Mouse (Mus musculus) embryonic facial prominence, embryonic 14.5 days (tissue): ENCODE data around the gene Cfap61. TPM values are rescaled to one million over a fixed set of nuclear protein-coding genes. Genes with fewer than 3 reads are reported as not detected.

Experiments used
- ATAC-seq: fragments of 200-750 bp; cut with Nextera tagmentation; 2 replicates; pipeline ENCODE4 v1.8.0; 2017; ENCODE audit warnings: low read depth, moderate number of reproducible peaks, moderate TSS enrichment
- DNase-seq: peaks from one replicate; pipeline ENCODE4 v3.0.0-alpha.2; 2015; ENCODE audit warnings: low spot score
- H3K27ac ChIP-seq: fragments of 300-500 bp; sonication (generic); replicated peaks from 2 replicates; pipeline ENCODE4 v1.5.1; 2014; ENCODE audit warnings: low read depth, mild to moderate bottlenecking, low read length, moderate library complexity
- H3K27me3 ChIP-seq: fragments of 300-500 bp; sonication (generic); replicated peaks from 2 replicates; pipeline ENCODE4 v1.6.1; 2014; ENCODE audit warnings: low read length; ENCODE audit not compliant: control insufficient read depth, insufficient read depth
- H3K36me3 ChIP-seq: fragments of 300-500 bp; sonication (generic); 2 replicates; pipeline ENCODE4 v1.6.1; 2014; ENCODE audit warnings: low read length, mixed read lengths; ENCODE audit not compliant: control insufficient read depth, insufficient read depth
- H3K4me1 ChIP-seq: fragments of 300-500 bp; sonication (generic); 2 replicates; pipeline ENCODE4 v1.6.1; 2014; ENCODE audit warnings: antibody characterized with exemption, low read length; ENCODE audit not compliant: control insufficient read depth, insufficient read depth
- H3K4me2 ChIP-seq: fragments of 300-500 bp; sonication (generic); 2 replicates; pipeline ENCODE4 v1.6.1; 2014; ENCODE audit warnings: low read depth, mild to moderate bottlenecking, low read length, moderate library complexity, mixed read lengths
- H3K4me3 ChIP-seq: fragments of 300-500 bp; sonication (generic); 2 replicates; pipeline ENCODE4 v1.5.1; 2014; ENCODE audit warnings: low read depth, mild to moderate bottlenecking, low read length
- H3K9ac ChIP-seq: fragments of 300-500 bp; sonication (generic); 2 replicates; pipeline ENCODE4 v1.6.1; 2014; ENCODE audit warnings: low read depth, mild to moderate bottlenecking, low read length, moderate library complexity, mixed read lengths
- H3K9me3 ChIP-seq: fragments of 300-500 bp; sonication (generic); 2 replicates; pipeline ENCODE4 v1.6.1; 2016; ENCODE audit warnings: low read length; ENCODE audit not compliant: control insufficient read depth
- WGBS: fragments of 180-500 bp; shearing (Covaris S2); extraction: QIAGEN DNeasy Blood & Tissue Kit; methylation state at CpG from one replicate; pipeline ENCODE4 v1.1.7; 2014; 5-methylcytosine and 5-hydroxymethylcytosine counted together
- polyA plus RNA-seq: library from polyadenylated mRNA; unstranded; fragments of >200 nt; fragmentation: Nextera tagmentation; extraction: Ambion mirVana; gene quantifications from 2 replicates; pipeline ENCODE4 v1.2.1, GENCODE M21; 2014

Gene Cfap61
- polyA plus RNA-seq, 1 experiment from 2014 or later: 2.0 TPM

DNA sequence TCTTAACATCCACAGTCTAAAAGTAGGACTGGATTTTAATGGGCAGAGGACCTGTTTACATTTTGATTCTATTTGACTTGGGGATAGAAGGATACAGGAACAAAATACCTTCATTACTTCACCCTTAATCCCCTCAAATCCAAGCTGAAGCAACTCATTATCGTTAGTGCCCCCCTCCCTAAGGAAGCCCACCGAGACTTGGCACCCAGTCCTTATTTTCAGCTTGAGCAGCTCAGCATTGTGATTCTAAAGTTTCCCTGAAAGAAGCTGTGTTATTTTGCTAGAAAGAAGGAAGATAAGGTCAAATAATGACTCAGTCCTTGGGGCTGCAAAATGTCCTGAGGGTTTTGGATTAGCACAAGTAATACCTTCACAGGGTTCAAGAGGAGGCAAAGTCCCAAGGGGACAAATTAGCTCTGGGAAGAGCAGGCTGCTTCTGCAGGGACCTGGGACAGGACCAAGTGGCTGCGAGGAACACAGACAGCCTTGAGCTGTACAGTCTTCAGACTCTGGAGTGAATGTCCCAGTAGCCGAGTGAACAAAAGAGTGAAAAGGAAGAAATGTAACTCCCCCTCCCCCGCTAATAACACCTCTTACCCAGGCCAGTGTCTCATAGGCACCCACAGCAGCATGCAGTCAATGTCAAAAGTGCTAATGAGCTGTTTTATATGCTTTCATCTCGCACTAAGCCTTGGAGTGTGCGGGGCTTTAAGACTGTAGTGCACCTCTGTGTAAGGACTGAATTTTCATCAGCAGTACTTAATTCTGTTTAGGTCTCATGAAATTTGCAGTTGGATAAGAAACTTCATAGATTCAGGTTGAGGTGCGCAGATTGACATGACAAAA, 81.0 kb downstream of the Cfap61 start:
- no peaks in the 10 kb centered on the region for H3K36me3 ChIP-seq
- H3K9me3 ChIP-seq: no peaks in the 10 kb centered on the region
- H3K27ac ChIP-seq: no peak overlapping the region
- DNase-seq: peak; percentile 46
- WGBS: 50% methylated on average over 8 of the region's 8 CpGs
- no peaks in the 10 kb centered on the region for H3K4me1 ChIP-seq
- H3K4me2 ChIP-seq: no peak overlapping the region
- no peaks in the 10 kb centered on the region for H3K27me3 ChIP-seq
- peak; percentile 60; the same call in 1 of the 2 replicates for ATAC-seq
- H3K4me3 ChIP-seq: no peak overlapping the region
- H3K9ac ChIP-seq: no peak overlapping the region

DNA sequence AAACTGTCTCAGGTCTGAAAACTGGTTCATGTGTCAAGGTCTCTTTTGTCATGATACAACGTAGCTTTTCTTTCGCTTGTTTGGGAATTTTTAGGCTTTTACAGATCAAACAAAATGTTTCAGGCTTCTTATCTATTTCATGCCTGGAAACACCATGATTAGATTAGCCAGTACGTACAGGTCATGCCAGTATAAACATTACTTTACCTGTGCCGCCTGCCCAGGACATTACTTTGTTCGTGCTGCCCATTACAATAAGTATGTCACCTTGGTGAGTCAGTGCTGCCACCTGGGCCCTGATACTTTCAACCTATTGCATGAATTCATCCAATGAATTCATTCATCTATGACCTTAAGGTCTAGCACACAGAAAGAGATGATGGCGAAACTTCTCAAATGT, 88.3 kb downstream of the Cfap61 start:
- no peaks in the 10 kb centered on the region for H3K4me1 ChIP-seq
- ATAC-seq (no peak), DNase-seq (no peak)
- no peak overlapping the region for H3K4me3 ChIP-seq
- no peak overlapping the region for H3K27ac ChIP-seq
- no peak overlapping the region for H3K9ac ChIP-seq
- H3K4me2 ChIP-seq: no peak overlapping the region
- no peaks in the 10 kb centered on the region for H3K9me3 ChIP-seq
- no peaks in the 10 kb centered on the region for H3K27me3 ChIP-seq
- no peaks in the 10 kb centered on the region for H3K36me3 ChIP-seq
- WGBS: 82% methylated on average over 6 of the region's 6 CpGs

DNA sequence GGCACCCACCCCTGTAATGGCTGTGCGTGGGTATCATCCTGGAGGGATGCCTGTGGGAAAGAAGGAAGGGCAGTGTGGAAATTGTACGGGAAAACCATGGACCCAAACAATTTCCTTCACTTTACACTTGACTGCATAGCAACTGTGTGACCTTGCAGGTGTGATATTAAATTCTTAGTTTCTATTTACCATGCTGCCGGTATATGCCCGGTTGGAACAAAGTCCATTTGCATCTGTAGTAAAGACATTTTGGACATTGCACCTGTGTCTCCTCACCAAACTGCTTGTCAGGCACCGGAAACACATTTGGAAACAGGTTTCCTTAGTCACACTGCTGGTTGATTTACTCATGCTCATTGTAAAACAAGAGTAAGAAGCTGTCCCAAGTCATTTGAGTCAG, 109.1 kb downstream of the Cfap61 start:
- Histone ChIP-seq H3K9me3 (no peaks in the 10 kb centered on the region), H3K27me3 (no peaks in the 10 kb centered on the region; the same call in 1 of the 2 replicates), H3K9ac (no peak overlapping the region), H3K4me2 (no peak overlapping the region), H3K4me1 (peaks cover 8% of the 10 kb centered on the region), H3K27ac (no peak overlapping the region), H3K4me3 (no peak overlapping the region), H3K36me3 (no peaks in the 10 kb centered on the region)
- DNase-seq (no peak), ATAC-seq (no peak)
- 94% methylated on average over 5 of the region's 5 CpGs for WGBS

DNA sequence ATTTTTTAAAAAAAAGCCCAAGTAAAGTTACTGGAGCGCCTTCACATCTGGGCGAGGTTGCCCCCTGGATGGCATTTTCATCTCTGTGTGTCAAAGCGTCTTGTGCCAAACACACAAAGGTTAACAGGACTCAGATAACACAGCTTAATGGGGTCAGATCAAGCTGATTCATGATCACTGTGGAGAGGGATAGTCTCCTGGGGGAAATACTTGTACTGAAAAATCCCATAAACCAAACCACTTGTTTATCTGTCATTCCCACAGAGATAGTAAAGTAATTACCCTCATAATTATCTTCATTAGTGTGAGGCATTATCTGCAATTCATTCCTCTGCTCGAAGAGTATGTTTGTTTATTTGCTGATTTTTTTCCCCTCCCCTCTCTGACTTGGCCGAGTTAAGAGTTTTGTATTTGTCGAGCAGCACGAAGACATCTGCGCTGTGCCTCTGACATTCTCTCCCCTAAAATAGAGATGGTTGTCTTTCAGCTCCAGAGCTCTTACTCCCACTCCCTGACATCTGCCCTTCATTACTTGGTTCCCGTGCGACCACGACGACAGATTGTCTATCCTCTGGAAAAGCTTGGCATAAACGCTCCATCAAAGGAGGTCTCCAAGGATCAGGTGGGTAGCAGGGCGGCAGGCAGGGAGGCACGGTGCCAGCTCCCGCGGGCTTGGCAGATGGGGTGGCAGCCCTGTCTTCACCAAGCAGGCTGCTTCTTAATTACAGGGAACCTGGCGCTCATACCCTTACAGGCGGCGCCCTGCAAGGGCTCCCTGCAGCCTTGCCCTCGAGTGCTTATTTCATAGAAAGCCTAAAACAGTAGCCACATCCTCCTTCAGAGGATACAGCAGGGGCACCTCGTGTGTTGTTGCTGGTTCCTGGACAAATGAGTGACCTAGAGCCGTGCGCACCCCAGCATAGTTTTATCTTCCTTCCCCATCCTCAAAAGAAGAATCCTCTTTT, 110.6 kb downstream of the Cfap61 start:
- WGBS: 30% methylated on average over 24 of the region's 24 CpGs

DNA sequence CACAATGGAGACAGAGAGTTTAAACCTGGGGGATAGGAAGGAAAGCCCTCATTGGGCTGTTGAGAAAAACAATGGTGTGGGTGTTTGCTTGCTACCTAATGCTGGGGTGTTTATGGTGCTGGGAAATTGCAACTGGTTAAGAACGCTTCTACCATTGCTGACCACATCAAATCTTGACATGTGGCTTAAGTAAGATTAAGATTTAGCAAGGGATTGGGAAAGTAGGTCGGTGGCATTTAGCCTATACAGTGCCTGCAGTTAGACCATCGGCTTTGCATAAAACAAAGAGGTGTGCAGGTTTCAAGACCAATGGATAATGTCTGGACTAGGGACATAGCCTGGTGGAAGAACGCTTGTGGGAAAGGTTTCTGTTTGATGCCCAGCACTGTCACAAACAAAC, 113.1 kb downstream of the Cfap61 start:
- H3K27me3 ChIP-seq: no peaks in the 10 kb centered on the region; the same call in 1 of the 2 replicates
- no peaks in the 10 kb centered on the region for H3K36me3 ChIP-seq
- DNase-seq (no peak), ATAC-seq (no peak)
- peaks cover 8% of the 10 kb centered on the region for H3K4me1 ChIP-seq
- no peak overlapping the region for H3K9ac ChIP-seq
- no peaks in the 10 kb centered on the region for H3K9me3 ChIP-seq
- H3K4me3 ChIP-seq: no peak overlapping the region
- WGBS: 75% methylated on average over 4 of the region's 4 CpGs
- no peak overlapping the region for H3K27ac ChIP-seq
- H3K4me2 ChIP-seq: no peak overlapping the region

More for the DNA sequence above, 110.6 kb downstream of the Cfap61 start:
- Histone ChIP-seq H3K4me2 (peak overlapping the region; percentile 42), H3K27ac (no peak overlapping the region), H3K4me1 (peaks cover 8% of the 10 kb centered on the region), H3K4me3 (no peak overlapping the region), H3K36me3 (no peaks in the 10 kb centered on the region), H3K9me3 (no peaks in the 10 kb centered on the region), H3K27me3 (no peaks in the 10 kb centered on the region; the same call in 1 of the 2 replicates), H3K9ac (no peak overlapping the region)
- DNase-seq (peak; percentile 50), ATAC-seq (peak; percentile 81; the same call in 1 of the 2 replicates)

DNA sequence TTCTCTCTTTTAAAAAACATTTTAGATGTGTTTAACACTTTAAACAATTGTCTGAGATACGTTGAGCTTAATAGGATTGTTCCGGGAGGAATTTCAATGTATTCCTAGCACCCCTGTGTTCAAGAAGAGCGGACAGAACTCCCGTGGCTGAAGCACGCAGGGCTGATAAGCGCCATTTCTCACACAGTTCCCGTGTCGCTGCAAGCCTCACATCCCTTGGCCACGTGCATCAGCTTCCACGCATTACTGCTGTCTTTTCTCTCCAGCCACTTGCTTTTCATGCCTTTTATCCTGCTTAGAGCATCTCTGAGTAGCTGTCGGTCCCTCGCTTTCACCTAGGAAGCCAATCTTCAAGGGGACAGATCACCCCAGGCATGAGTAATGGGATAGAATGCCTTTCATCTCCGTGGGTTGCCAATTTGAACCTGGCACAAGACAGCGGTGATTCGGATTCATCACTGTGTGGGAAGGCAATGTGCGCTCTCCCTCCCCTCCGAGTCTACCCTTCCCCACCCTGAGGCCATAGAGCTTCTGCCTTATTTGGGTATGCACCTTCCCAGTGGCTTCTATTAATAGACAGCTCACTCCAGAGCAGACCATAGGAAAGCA, 113.7 kb downstream of the Cfap61 start:
- Histone ChIP-seq H3K9ac (no peak overlapping the region), H3K4me1 (peaks cover 8% of the 10 kb centered on the region), H3K4me3 (no peak overlapping the region), H3K27ac (no peak overlapping the region), H3K27me3 (no peaks in the 10 kb centered on the region), H3K36me3 (no peaks in the 10 kb centered on the region), H3K9me3 (no peaks in the 10 kb centered on the region), H3K4me2 (no peak overlapping the region)
- ATAC-seq (no peak), DNase-seq (no peak)
- 68% methylated on average over 17 of the region's 17 CpGs for WGBS

DNA sequence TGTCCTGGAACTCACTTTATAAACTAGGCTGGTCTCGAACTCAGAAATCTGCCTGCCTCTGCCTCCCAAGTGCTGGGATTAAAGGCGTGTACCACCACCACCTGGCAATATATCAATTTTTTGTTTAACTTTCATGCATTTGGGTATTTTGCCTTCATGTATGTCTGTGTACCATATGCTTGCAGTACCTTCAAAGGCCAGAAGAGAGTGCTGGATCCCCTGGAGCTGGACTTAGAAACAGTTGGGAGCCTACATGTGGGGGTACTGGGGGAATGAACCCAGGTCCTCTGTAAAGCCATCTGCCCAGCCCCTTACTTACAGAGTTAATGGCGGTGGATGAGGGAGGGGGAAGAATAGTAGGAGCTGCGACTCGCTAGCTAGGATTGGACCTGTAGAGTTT, 114.8 kb downstream of the Cfap61 start:
- Histone ChIP-seq H3K9ac (no peak overlapping the region), H3K27me3 (no peaks in the 10 kb centered on the region), H3K4me1 (peaks cover 8% of the 10 kb centered on the region), H3K36me3 (no peaks in the 10 kb centered on the region), H3K4me2 (no peak overlapping the region), H3K27ac (no peak overlapping the region), H3K4me3 (no peak overlapping the region), H3K9me3 (no peaks in the 10 kb centered on the region)
- DNase-seq (no peak), ATAC-seq (no peak)
- WGBS: 84% methylated on average over 5 of the region's 5 CpGs

DNA sequence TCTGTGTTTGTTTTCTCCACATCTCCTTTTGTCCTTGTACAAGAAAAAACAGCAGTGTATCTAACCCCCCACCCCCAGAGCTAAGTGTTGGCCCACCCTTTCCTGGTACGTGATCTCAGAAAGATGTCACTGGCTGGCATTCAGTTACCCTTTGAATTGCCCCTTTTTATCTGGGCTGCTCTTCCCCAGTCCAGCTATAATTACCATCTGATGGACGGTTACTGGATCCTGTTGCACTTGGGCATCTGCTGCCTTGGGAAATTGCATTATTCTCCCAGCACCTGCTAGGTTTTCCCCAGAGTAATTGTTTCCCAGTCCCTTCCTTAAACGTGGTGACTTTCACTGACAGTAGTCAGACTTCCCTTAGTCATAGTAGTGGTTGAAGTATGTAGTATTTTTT, 115.5 kb downstream of the Cfap61 start:
- 29% methylated on average over 3 of the region's 3 CpGs for WGBS
- DNase-seq: peak; percentile 35
- no peaks in the 10 kb centered on the region for H3K9me3 ChIP-seq

More for the DNA sequence above, 115.5 kb downstream of the Cfap61 start:
- peak; percentile 48; the same call in 1 of the 2 replicates for ATAC-seq
- Histone ChIP-seq H3K4me2 (no peak overlapping the region), H3K9ac (no peak overlapping the region), H3K36me3 (no peaks in the 10 kb centered on the region), H3K4me3 (no peak overlapping the region), H3K27ac (no peak overlapping the region), H3K27me3 (no peaks in the 10 kb centered on the region), H3K4me1 (peaks cover 8% of the 10 kb centered on the region)
